Mouse (Mus musculus): ENCODE results near the gene Gm27021. TPM values are rescaled to one million over a fixed set of nuclear protein-coding genes. Genes with fewer than 3 reads are reported as not detected.

The Gm27021 gene
- polyA plus RNA-seq, 1 experiment from 2014 or later = 3.4 TPM

DNA sequence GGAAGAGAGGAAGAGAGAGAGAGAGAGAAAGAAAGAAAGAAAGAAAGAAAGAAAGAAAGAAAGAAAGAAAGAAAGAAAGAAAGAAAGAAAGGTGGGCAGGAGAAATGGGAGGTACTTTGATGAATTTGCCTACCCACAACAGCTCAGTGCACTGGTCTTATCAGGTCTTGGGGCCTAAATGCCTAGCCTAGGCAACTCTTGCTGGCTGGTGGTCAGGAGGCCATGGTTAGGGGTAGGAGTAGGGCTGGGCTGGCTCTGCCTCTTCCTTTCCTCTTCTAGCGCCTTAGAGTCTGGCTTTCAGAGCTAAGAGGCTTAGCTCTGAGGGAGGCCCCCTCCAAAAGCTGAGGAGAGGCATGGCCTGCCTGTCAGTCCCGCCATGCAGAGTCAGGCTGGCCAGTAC lies 44.3 kb downstream of the Gm27021 start:
- no peak overlapping the region for H3K4me3 ChIP-seq (ENCODE audit: low read depth, low read length)
- 21% methylated on average over 2 of the region's 2 CpGs for WGBS
- H3K9ac ChIP-seq (ENCODE audit: low read length) = no peak overlapping the region
- H3K27ac ChIP-seq (ENCODE audit: low read depth, low read length) = no peak overlapping the region
- no peak overlapping the region for H3K4me2 ChIP-seq
- no peaks in the 10 kb centered on the region for H3K36me3 ChIP-seq (ENCODE audit: control insufficient read depth, insufficient read depth, low read length)
- no peaks in the 10 kb centered on the region for H3K9me3 ChIP-seq (ENCODE audit: control insufficient read depth, low read length)
- DNase-seq (ENCODE audit: low spot score, missing footprints) (no peak), ATAC-seq (ENCODE audit: low FRiP score) (no peak)
- no peaks in the 10 kb centered on the region for H3K27me3 ChIP-seq (ENCODE audit: control insufficient read depth, insufficient read depth, low read length)
- H3K4me1 ChIP-seq (ENCODE audit: control insufficient read depth, insufficient read depth, low read length) = peaks cover 14% of the 10 kb centered on the region

- Histone ChIP-seq H3K4me3 (ENCODE audit: low read depth, low read length) (no peak overlapping the region), H3K9me3 (ENCODE audit: control insufficient read depth, low read length) (no peaks in the 10 kb centered on the region), H3K36me3 (ENCODE audit: control insufficient read depth, insufficient read depth, low read length) (no peaks in the 10 kb centered on the region), H3K27me3 (ENCODE audit: control insufficient read depth, insufficient read depth, low read length) (no peaks in the 10 kb centered on the region), H3K27ac (ENCODE audit: low read depth, low read length) (no peak overlapping the region), H3K4me1 (ENCODE audit: control insufficient read depth, insufficient read depth, low read length) (peaks cover 25% of the 10 kb centered on the region), H3K9ac (ENCODE audit: low read length) (no peak overlapping the region), H3K4me2 (no peak overlapping the region)
- DNase-seq (ENCODE audit: low spot score, missing footprints) (no peak), ATAC-seq (ENCODE audit: low FRiP score) (no peak)
- WGBS = 44% methylated on average over 14 of the region's 14 CpGs
These were observed 45.7 kb downstream of the Gm27021 start for GRCm38 (mm10) chr8:120622161-120622560.

DNA sequence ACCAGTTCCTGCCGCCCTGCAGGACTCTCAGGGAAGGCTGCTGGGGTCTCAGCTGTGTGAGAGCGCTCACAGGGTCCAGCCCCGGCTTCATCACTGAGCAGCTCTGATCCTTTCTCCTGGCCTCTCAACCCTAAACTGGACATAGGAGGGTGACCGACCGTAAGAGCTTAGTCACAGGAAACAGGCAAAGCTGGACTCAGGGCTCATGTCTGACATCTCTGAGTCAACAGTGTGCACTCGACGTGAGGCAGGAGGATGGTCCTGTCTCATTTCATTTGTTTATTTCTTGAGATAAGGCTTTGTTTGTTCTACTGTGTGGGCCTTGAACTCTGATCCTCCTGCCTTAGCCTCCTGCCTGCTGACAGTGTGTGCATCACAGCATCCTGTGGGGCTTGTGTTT lies 47.4 kb downstream of the Gm27021 start:
- H3K9ac ChIP-seq (ENCODE audit: low read length) = peak overlapping the region; percentile 24; the same call in 1 of the 2 replicates
- ATAC-seq (ENCODE audit: low FRiP score) = no peak
- H3K4me2 ChIP-seq = no peak overlapping the region
- H3K27ac ChIP-seq (ENCODE audit: low read depth, low read length) = 0 out of 2 replicates have a peak overlapping the region, but pooled peaks have one; percentile 14
- H3K9me3 ChIP-seq (ENCODE audit: control insufficient read depth, low read length) = no peaks in the 10 kb centered on the region
- no peaks in the 10 kb centered on the region for H3K27me3 ChIP-seq (ENCODE audit: control insufficient read depth, insufficient read depth, low read length)
- WGBS = 36% methylated on average over 7 of the region's 7 CpGs
- H3K4me3 ChIP-seq (ENCODE audit: low read depth, low read length) = no peak overlapping the region
- H3K36me3 ChIP-seq (ENCODE audit: control insufficient read depth, insufficient read depth, low read length) = no peaks in the 10 kb centered on the region
- peaks cover 37% of the 10 kb centered on the region for H3K4me1 ChIP-seq (ENCODE audit: control insufficient read depth, insufficient read depth, low read length)
- DNase-seq (ENCODE audit: low spot score, missing footprints) = no peak

- Histone ChIP-seq H3K36me3 (ENCODE audit: control insufficient read depth, insufficient read depth, low read length) (no peaks in the 10 kb centered on the region), H3K9me3 (ENCODE audit: control insufficient read depth, low read length) (no peaks in the 10 kb centered on the region), H3K9ac (ENCODE audit: low read length) (peak overlapping the region; percentile 24; the same call in 1 of the 2 replicates), H3K4me2 (no peak overlapping the region), H3K4me3 (ENCODE audit: low read depth, low read length) (no peak overlapping the region), H3K27ac (ENCODE audit: low read depth, low read length) (no peak overlapping the region), H3K27me3 (ENCODE audit: control insufficient read depth, insufficient read depth, low read length) (no peaks in the 10 kb centered on the region), H3K4me1 (ENCODE audit: control insufficient read depth, insufficient read depth, low read length) (peaks cover 37% of the 10 kb centered on the region)
- ATAC-seq (ENCODE audit: low FRiP score) (no peak), DNase-seq (ENCODE audit: low spot score, missing footprints) (no peak)
- WGBS = 72% methylated on average over 11 of the region's 11 CpGs
These were observed 48.4 kb downstream of the Gm27021 start for GRCm38 (mm10) chr8:120619235-120620180.

DNA sequence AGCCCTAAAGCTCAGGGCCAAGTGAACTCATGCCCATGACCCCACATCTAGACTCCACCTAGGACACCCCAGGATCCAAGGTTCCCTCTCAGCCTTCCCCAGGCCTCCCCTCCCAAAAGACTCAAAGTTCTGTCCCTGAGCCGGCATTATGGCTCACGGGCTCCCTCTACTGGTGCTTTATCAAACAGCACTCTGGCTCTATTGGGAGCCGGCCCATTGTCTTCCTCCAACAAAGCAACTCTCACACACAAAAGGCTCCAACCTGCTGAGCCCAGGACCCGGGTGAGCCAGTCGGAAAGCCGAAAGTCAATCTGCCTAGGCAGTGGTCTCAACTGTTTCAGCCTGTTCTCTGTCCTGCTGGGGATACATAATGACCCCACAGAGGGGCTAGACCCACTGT lies 49.8 kb downstream of the Gm27021 start:
- peak overlapping the region; percentile 27 for H3K27ac ChIP-seq (ENCODE audit: low read depth, low read length)
- ATAC-seq (ENCODE audit: low FRiP score) = peak; percentile 57
- H3K36me3 ChIP-seq (ENCODE audit: control insufficient read depth, insufficient read depth, low read length) = no peaks in the 10 kb centered on the region
- peak overlapping the region; percentile 3; the same call in 1 of the 2 replicates for H3K4me2 ChIP-seq
- H3K27me3 ChIP-seq (ENCODE audit: control insufficient read depth, insufficient read depth, low read length) = no peaks in the 10 kb centered on the region
- DNase-seq (ENCODE audit: low spot score, missing footprints) = peak; percentile 99
- peaks cover 33% of the 10 kb centered on the region for H3K4me1 ChIP-seq (ENCODE audit: control insufficient read depth, insufficient read depth, low read length)
- H3K4me3 ChIP-seq (ENCODE audit: low read depth, low read length) = no peak overlapping the region
- H3K9me3 ChIP-seq (ENCODE audit: control insufficient read depth, low read length) = no peaks in the 10 kb centered on the region
- WGBS = 1% methylated on average over 6 of the region's 6 CpGs
- peak overlapping the region; percentile 31 for H3K9ac ChIP-seq (ENCODE audit: low read length)

- WGBS = 15% methylated on average over 7 of the region's 8 CpGs
- peak; percentile 76 for ATAC-seq (ENCODE audit: low FRiP score)
- peak overlapping the region; percentile 70 for H3K27ac ChIP-seq (ENCODE audit: low read depth, low read length)
- H3K4me1 ChIP-seq (ENCODE audit: control insufficient read depth, insufficient read depth, low read length) = peaks cover 31% of the 10 kb centered on the region
- H3K9me3 ChIP-seq (ENCODE audit: control insufficient read depth, low read length) = no peaks in the 10 kb centered on the region
- H3K9ac ChIP-seq (ENCODE audit: low read length) = no peak overlapping the region
- H3K36me3 ChIP-seq (ENCODE audit: control insufficient read depth, insufficient read depth, low read length) = no peaks in the 10 kb centered on the region
- H3K27me3 ChIP-seq (ENCODE audit: control insufficient read depth, insufficient read depth, low read length) = no peaks in the 10 kb centered on the region
- no peak overlapping the region for H3K4me2 ChIP-seq
- no peak for DNase-seq (ENCODE audit: low spot score, missing footprints)
- no peak overlapping the region for H3K4me3 ChIP-seq (ENCODE audit: low read depth, low read length)
These were observed 50.9 kb downstream of the Gm27021 start for GRCm38 (mm10) chr8:120616663-120617626.

DNA sequence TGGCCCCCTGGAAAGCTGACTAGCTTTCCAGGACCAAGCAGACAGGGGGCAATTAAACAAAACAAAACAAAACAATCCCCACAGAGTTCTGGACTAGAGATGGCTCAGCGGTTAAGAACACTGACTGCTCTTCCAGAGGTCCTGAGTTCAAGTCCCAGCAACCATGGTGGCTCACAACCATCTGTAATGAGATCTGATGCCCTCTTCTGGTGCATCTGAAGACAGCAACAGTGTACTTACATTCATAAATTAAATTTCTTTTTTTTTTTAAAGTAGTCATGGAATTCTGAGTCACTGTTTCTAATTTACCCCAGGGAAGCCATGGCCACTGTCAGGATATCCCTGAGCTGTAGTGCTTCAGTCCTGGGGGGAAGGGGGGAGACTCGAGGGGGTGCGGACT lies 53.4 kb downstream of the Gm27021 start:
- no peak for DNase-seq (ENCODE audit: low spot score, missing footprints)
- Histone ChIP-seq H3K4me3 (ENCODE audit: low read depth, low read length) (no peak overlapping the region), H3K9ac (ENCODE audit: low read length) (no peak overlapping the region), H3K4me2 (no peak overlapping the region), H3K9me3 (ENCODE audit: control insufficient read depth, low read length) (no peaks in the 10 kb centered on the region), H3K27ac (ENCODE audit: low read depth, low read length) (no peak overlapping the region), H3K36me3 (ENCODE audit: control insufficient read depth, insufficient read depth, low read length) (no peaks in the 10 kb centered on the region), H3K4me1 (ENCODE audit: control insufficient read depth, insufficient read depth, low read length) (peaks cover 23% of the 10 kb centered on the region), H3K27me3 (ENCODE audit: control insufficient read depth, insufficient read depth, low read length) (no peaks in the 10 kb centered on the region)
- 88% methylated on average over 3 of the region's 3 CpGs for WGBS
- ATAC-seq (ENCODE audit: low FRiP score) = no peak

DNA sequence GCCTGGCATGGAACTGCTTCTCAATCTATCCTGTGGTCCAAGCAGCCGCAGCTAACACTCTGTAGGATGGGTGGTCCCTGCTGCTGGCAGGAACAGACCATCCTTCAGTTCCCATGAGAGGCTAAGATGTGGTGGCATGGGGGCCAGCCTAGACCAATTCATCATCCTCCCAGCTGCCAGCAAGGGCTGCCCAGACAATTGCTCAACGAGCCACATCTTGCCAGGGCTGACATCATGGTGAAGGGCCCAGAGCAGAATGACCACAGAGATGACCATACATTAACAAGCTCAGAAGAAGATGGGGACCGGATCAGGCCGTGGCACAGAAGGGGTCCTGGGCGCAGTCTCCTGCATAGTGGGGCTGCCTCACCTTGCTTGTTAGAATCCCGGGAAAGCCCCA lies 57.1 kb downstream of the Gm27021 start:
- no peaks in the 10 kb centered on the region for H3K27me3 ChIP-seq (ENCODE audit: control insufficient read depth, insufficient read depth, low read length)
- H3K9me3 ChIP-seq (ENCODE audit: control insufficient read depth, low read length) = no peaks in the 10 kb centered on the region
- DNase-seq (ENCODE audit: low spot score, missing footprints) (no peak), ATAC-seq (ENCODE audit: low FRiP score) (no peak)
- no peak overlapping the region for H3K4me2 ChIP-seq
- H3K27ac ChIP-seq (ENCODE audit: low read depth, low read length) = no peak overlapping the region
- 89% methylated on average over 6 of the region's 6 CpGs for WGBS
- H3K4me3 ChIP-seq (ENCODE audit: low read depth, low read length) = no peak overlapping the region
- no peaks in the 10 kb centered on the region for H3K36me3 ChIP-seq (ENCODE audit: control insufficient read depth, insufficient read depth, low read length)
- H3K9ac ChIP-seq (ENCODE audit: low read length) = no peak overlapping the region
- H3K4me1 ChIP-seq (ENCODE audit: control insufficient read depth, insufficient read depth, low read length) = no peaks in the 10 kb centered on the region
